Mouse (Mus musculus): ENCODE results near the gene Jak1. TPM values are rescaled to one million over a fixed set of nuclear protein-coding genes. Genes with fewer than 3 reads are reported as not detected.

The Jak1 gene
- polyA plus RNA-seq, 1 experiment from 2014 or later: 53.6 TPM

- WGBS: 47% methylated on average over 9 of the region's 9 CpGs
- peaks cover 23% of the 10 kb centered on the region for H3K4me1 ChIP-seq
- H3K36me3 ChIP-seq: no peaks in the 10 kb centered on the region
- no peaks in the 10 kb centered on the region for H3K9me3 ChIP-seq
- H3K9ac ChIP-seq: no peak overlapping the region
- H3K27me3 ChIP-seq (replicated peaks): peaks cover 18% of the 10 kb centered on the region
- no peak overlapping the region for H3K27ac ChIP-seq (replicated peaks)
- peak overlapping the region; percentile 62 for H3K4me3 ChIP-seq
- no peak for ATAC-seq (ENCODE audit: extremely low read depth, insufficient number of reproducible peaks, low FRiP score, low TSS enrichment)
- peak overlapping the region; percentile 95 for H3K4me2 ChIP-seq
Measured at GRCm38 (mm10) chr4:101293661-101294060, 28.6 kb upstream of the Jak1 start.

- Histone ChIP-seq H3K36me3 (no peaks in the 10 kb centered on the region), H3K4me1 (peaks cover 23% of the 10 kb centered on the region), H3K27ac (replicated peaks) (peak overlapping the region; percentile 65), H3K27me3 (replicated peaks) (peaks cover 18% of the 10 kb centered on the region), H3K9ac (peak overlapping the region; percentile 79), H3K9me3 (no peaks in the 10 kb centered on the region), H3K4me2 (peak overlapping the region; percentile 95), H3K4me3 (peak overlapping the region; percentile 62)
- 0 out of 2 replicates have a peak, but pooled peaks have one; percentile 19 for ATAC-seq (ENCODE audit: extremely low read depth, insufficient number of reproducible peaks, low FRiP score, low TSS enrichment)
- 1% methylated on average over 49 of the region's 49 CpGs for WGBS
Measured at GRCm38 (mm10) chr4:101292736-101293541, 27.9 kb upstream of the Jak1 start.

GRCm38 (mm10) chr4:101292028-101292735, 27.1 kb upstream of the Jak1 start:
- no peaks in the 10 kb centered on the region for H3K9me3 ChIP-seq
- 0% methylated on average over 41 of the region's 41 CpGs for WGBS
- ATAC-seq (ENCODE audit: extremely low read depth, insufficient number of reproducible peaks, low FRiP score, low TSS enrichment): peak; percentile 42; the same call in 1 of the 2 replicates
- H3K9ac ChIP-seq: peak overlapping the region; percentile 79
- peak overlapping the region; percentile 62 for H3K4me3 ChIP-seq
- H3K4me1 ChIP-seq: peaks cover 23% of the 10 kb centered on the region
- H3K27me3 ChIP-seq (replicated peaks): peaks cover 18% of the 10 kb centered on the region
- peak overlapping the region; percentile 95 for H3K4me2 ChIP-seq
- H3K36me3 ChIP-seq: no peaks in the 10 kb centered on the region
- peak overlapping the region; percentile 65 for H3K27ac ChIP-seq (replicated peaks)

- no peak for ATAC-seq (ENCODE audit: extremely low read depth, insufficient number of reproducible peaks, low FRiP score, low TSS enrichment)
- Histone ChIP-seq H3K4me3 (no peak overlapping the region), H3K27me3 (replicated peaks) (peaks cover 2% of the 10 kb centered on the region), H3K4me2 (no peak overlapping the region), H3K9ac (no peak overlapping the region), H3K27ac (replicated peaks) (no peak overlapping the region), H3K9me3 (no peaks in the 10 kb centered on the region), H3K36me3 (no peaks in the 10 kb centered on the region), H3K4me1 (peaks cover 32% of the 10 kb centered on the region)
- 81% methylated on average over 11 of the region's 11 CpGs for WGBS
Measured at GRCm38 (mm10) chr4:101288292-101288691, 23.2 kb upstream of the Jak1 start.

GRCm38 (mm10) chr4:101286562-101286961, 21.5 kb upstream of the Jak1 start:
- peaks cover 18% of the 10 kb centered on the region for H3K4me1 ChIP-seq
- ATAC-seq (ENCODE audit: extremely low read depth, insufficient number of reproducible peaks, low FRiP score, low TSS enrichment): no peak
- no peaks in the 10 kb centered on the region for H3K36me3 ChIP-seq
- no peak overlapping the region for H3K4me2 ChIP-seq
- no peaks in the 10 kb centered on the region for H3K27me3 ChIP-seq (replicated peaks)
- 84% methylated on average over 6 of the region's 6 CpGs for WGBS
- H3K9me3 ChIP-seq: no peaks in the 10 kb centered on the region
- no peak overlapping the region for H3K4me3 ChIP-seq
- no peak overlapping the region for H3K27ac ChIP-seq (replicated peaks)
- no peak overlapping the region for H3K9ac ChIP-seq

GRCm38 (mm10) chr4:101285906-101286432, 20.9 kb upstream of the Jak1 start:
- Histone ChIP-seq H3K9ac (no peak overlapping the region), H3K27ac (replicated peaks) (no peak overlapping the region), H3K4me2 (no peak overlapping the region), H3K9me3 (no peaks in the 10 kb centered on the region), H3K27me3 (replicated peaks) (no peaks in the 10 kb centered on the region), H3K36me3 (no peaks in the 10 kb centered on the region), H3K4me3 (no peak overlapping the region), H3K4me1 (peaks cover 18% of the 10 kb centered on the region)
- ATAC-seq (ENCODE audit: extremely low read depth, insufficient number of reproducible peaks, low FRiP score, low TSS enrichment): no peak
- 61% methylated on average over 2 of the region's 2 CpGs for WGBS

GRCm38 (mm10) chr4:101283938-101284337, 18.9 kb upstream of the Jak1 start:
- no peak overlapping the region for H3K4me2 ChIP-seq
- H3K4me3 ChIP-seq: no peak overlapping the region
- H3K9ac ChIP-seq: no peak overlapping the region
- no peaks in the 10 kb centered on the region for H3K36me3 ChIP-seq
- no peaks in the 10 kb centered on the region for H3K27me3 ChIP-seq (replicated peaks)
- ATAC-seq (ENCODE audit: extremely low read depth, insufficient number of reproducible peaks, low FRiP score, low TSS enrichment): no peak
- no peaks in the 10 kb centered on the region for H3K9me3 ChIP-seq
- 39% methylated on average over 4 of the region's 4 CpGs for WGBS
- H3K27ac ChIP-seq (replicated peaks): no peak overlapping the region
- H3K4me1 ChIP-seq: peaks cover 13% of the 10 kb centered on the region

- Histone ChIP-seq H3K4me2 (no peak overlapping the region), H3K27me3 (replicated peaks) (no peaks in the 10 kb centered on the region), H3K9me3 (no peaks in the 10 kb centered on the region), H3K36me3 (no peaks in the 10 kb centered on the region), H3K4me1 (peaks cover 13% of the 10 kb centered on the region), H3K9ac (no peak overlapping the region), H3K4me3 (no peak overlapping the region), H3K27ac (replicated peaks) (no peak overlapping the region)
- no peak for ATAC-seq (ENCODE audit: extremely low read depth, insufficient number of reproducible peaks, low FRiP score, low TSS enrichment)
- 58% methylated on average over 1 of the region's 1 CpGs for WGBS
Measured at GRCm38 (mm10) chr4:101282237-101282636, 17.2 kb upstream of the Jak1 start.

- peaks cover 13% of the 10 kb centered on the region for H3K4me1 ChIP-seq
- ATAC-seq (ENCODE audit: extremely low read depth, insufficient number of reproducible peaks, low FRiP score, low TSS enrichment): no peak
- no peaks in the 10 kb centered on the region for H3K36me3 ChIP-seq
- 70% methylated on average over 2 of the region's 2 CpGs for WGBS
- no peak overlapping the region for H3K4me3 ChIP-seq
- H3K27me3 ChIP-seq (replicated peaks): no peaks in the 10 kb centered on the region
- no peak overlapping the region for H3K4me2 ChIP-seq
- no peak overlapping the region for H3K9ac ChIP-seq
- H3K9me3 ChIP-seq: no peaks in the 10 kb centered on the region
- no peak overlapping the region for H3K27ac ChIP-seq (replicated peaks)
Measured at GRCm38 (mm10) chr4:101280119-101280518, 15.0 kb upstream of the Jak1 start.

GRCm38 (mm10) chr4:101276456-101277070, 11.5 kb upstream of the Jak1 start:
- H3K36me3 ChIP-seq: no peaks in the 10 kb centered on the region
- no peaks in the 10 kb centered on the region for H3K9me3 ChIP-seq
- H3K4me2 ChIP-seq: no peak overlapping the region
- H3K4me1 ChIP-seq: no peaks in the 10 kb centered on the region
- no peaks in the 10 kb centered on the region for H3K27me3 ChIP-seq (replicated peaks)
- no peak overlapping the region for H3K9ac ChIP-seq
- WGBS: 82% methylated on average over 6 of the region's 6 CpGs
- no peak overlapping the region for H3K27ac ChIP-seq (replicated peaks)
- H3K4me3 ChIP-seq: no peak overlapping the region
- ATAC-seq (ENCODE audit: extremely low read depth, insufficient number of reproducible peaks, low FRiP score, low TSS enrichment): no peak

- ATAC-seq (ENCODE audit: extremely low read depth, insufficient number of reproducible peaks, low FRiP score, low TSS enrichment): no peak
- H3K9me3 ChIP-seq: no peaks in the 10 kb centered on the region
- no peak overlapping the region for H3K4me3 ChIP-seq
- H3K4me2 ChIP-seq: no peak overlapping the region
- no peaks in the 10 kb centered on the region for H3K4me1 ChIP-seq
- 78% methylated on average over 3 of the region's 3 CpGs for WGBS
- H3K27me3 ChIP-seq (replicated peaks): no peaks in the 10 kb centered on the region
- H3K27ac ChIP-seq (replicated peaks): no peak overlapping the region
- no peaks in the 10 kb centered on the region for H3K36me3 ChIP-seq
- no peak overlapping the region for H3K9ac ChIP-seq
Measured at GRCm38 (mm10) chr4:101275881-101276280, 10.8 kb upstream of the Jak1 start.
